Mouse (Mus musculus) gastrocnemius, postnatal 10 days (tissue): Measurements from ENCODE around the gene B3gnt8. TPM values are rescaled to one million over a fixed set of nuclear protein-coding genes. Genes with fewer than 3 reads are reported as not detected.
A peak's percentile ranks its signal among the peaks of the same experiment; 100 is the strongest.

Source experiments
- DNase-seq: peaks from one replicate; pipeline ENCODE4 v3.0.0; 2021; ENCODE audit warnings: mixed read lengths
- total RNA-seq, 2 experiments: library from RNA; stranded (reverse); gene quantifications; 2 replicates each; pipeline ENCODE4 v1.2.3; 2021

The B3gnt8 gene
- total RNA-seq, 2 experiments from 2014 or later = 1.9 to 2.5 TPM

- DNase-seq = no peak
Measured at GRCm38 (mm10) chr7:25657785-25658184, 31.3 kb downstream of the B3gnt8 start.

DNA sequence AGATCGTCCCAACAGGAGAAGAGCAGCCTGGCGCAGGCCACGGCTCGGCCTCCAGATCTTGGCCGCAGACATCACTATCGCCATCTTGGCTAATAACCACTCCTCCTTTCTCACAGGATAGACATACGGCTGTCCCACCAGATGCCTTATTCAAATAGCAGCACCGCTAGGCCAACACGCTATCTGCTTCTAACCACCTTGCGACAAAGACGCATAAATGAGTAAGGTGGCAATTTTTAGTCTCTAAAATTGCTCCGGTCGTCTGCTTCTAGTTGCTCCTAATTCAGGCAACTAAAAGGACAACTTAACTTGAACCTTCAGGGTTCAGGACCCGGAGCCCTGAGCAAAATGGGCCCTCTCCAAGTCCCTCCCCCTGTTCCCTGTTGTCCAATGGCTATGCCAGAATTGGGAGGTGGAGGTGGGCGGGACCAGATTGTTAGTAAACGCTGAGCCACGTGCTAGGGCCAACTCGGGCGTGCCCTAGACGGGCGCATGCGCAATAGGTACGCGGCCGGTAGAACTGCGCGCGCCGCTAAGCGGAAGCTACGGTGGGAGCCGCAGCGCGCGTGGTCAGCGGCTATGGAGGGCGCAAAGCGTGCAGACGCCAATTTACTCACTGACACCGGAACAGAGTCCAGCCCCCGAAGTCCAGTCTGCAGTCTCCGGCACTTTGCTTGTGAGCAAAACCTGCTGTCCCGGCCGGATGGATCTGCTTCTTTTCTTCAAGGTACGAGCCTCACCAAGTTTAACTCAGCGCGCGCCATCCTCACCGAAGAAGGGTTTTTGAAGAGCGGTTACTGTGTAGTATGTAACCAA lies 32.4 kb downstream of the B3gnt8 start, which contains the start of the genes Bckdha and Exosc5:
Bckdha (minus strand) TSS at position 325 of the 816 bp plus-strand sequence.
Exosc5 (plus strand) TSS at position 508 of the 816 bp plus-strand sequence.
- peak; percentile 97 for DNase-seq

DNA sequence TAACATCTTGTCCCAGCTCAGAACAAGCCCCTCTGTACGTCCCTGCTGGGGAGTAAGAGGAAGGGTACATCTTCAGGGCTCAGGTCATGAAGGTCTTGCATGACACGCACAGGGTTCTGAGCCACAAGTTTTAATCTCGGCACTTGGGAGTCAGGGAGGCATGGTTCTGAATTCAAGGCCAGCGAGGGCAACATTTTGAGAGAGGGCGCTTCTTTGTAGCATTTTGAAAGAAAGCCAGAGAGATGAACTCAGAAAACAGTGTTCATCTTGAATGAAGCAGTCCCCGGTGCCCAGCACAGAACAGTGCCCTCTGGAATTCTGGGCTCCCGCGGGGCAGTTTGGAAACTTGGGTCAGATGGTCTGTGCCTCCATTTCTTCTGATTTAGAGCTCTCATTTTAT lies 39.9 kb downstream of the B3gnt8 start:
- no peak for DNase-seq

DNA sequence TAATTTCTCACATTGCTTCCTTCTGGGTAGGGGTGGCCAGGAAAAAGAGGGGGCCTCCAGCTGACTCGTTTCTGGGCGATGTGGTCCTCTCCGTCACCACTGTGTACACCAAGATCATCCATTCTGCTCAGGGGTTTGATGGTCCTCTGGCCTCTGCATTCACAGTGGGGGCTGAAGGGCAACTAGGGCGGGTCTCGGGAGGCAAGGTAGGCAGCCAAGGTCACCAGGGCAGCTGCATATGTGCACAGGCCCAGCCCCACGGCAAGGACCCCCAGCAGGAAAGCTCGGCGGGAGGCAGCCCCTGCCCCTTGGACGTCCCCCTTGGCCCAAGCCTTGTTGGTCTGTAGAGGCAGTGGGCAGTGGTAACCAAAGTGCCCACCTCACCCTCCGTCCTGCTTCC lies 42.7 kb downstream of the B3gnt8 start:
- no peak for DNase-seq

DNA sequence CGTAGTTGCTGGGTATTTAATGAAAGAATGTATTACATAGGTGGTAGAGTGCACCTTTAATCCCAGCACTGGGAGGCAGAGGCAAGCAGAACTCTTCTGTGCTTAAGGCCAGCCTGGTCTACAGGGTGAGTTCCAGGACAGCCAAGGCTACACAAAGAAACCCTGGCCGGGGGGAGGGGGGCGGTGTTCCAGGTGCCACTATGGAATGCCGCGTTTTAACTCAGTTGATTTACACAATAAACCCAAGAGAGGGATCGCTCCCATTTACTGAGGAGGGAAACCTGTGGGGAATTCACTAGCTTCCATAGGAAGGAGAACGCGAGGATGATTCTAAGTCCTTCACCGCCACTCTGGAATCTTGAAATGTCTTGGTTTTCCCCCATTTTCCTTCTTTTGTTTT lies 43.2 kb downstream of the B3gnt8 start:
- no peak for DNase-seq

DNA sequence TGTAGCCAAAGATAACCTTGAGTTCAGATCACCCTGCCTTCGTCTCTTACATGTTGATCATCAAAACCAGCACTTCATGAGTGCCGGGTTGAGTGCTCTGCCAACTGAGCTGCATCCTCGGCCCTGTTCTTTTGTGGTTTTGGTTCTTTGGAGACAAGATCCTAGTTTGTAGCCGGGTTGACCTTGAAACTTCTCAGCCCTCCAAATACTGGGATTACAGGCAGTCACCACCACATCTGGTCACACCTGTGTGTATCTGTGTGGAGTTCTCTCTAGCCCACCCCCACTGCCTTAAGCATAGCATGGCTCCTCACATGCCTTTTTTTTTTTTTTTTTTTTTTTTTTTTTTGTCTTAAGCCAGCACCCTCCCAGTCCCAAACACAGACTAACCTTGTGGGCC lies 43.6 kb downstream of the B3gnt8 start:
- DNase-seq = no peak

DNA sequence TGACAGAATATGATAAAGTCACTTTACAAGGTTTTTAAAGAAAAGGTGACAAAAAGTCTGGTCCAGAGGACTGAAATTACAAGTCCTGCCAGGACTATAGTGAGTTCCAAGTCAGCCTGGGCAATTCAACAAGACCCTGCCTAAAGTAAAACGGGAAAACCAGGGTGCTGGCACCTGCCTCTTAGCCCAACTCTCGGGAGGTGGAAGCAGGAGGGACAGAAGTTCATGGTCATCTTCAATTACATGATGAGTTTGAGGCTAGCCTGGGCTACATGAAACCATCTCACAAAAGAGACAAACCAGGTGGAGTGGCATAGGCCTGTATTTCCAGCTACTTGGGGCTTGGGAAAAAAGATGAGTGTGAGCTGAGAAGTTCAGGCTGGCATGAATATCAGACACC lies 45.2 kb downstream of the B3gnt8 start:
- DNase-seq = no peak

- DNase-seq = no peak
Measured at GRCm38 (mm10) chr7:25672442-25672841, 46.0 kb downstream of the B3gnt8 start.

GRCm38 (mm10) chr7:25674297-25674696 lies 47.8 kb downstream of the B3gnt8 start:
- no peak for DNase-seq

DNA sequence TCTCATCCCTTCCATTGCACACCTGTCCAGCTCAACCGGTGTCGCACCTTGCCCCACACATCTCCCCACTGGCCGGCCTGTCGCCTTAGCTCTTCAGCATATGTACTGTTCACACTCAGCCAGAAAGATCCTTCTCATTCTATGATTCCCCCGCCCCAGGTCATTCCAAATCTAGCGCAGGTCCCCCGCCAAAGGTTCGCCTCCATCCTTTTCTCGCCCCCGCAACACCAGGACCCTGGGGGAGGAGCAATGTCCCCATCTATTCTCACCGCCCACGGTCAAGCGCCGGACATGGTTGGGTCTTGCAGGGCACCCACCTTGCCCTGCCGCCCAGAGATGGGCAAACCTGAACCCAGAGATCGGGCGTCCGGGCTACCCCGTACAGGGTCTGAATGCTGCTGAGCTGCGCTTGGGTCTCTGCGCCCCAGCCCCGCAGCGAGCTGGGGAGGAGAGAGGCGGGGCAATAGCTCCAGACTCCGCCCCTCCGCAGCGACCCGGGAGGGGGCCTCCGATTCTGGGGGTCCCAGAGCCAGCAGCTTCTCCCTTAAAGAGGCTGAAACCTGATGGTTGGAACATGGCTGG lies 48.4 kb downstream of the B3gnt8 start, which contains the start of gene Tmem91:
Tmem91 (minus strand) TSS at position 448 of the 582 bp plus-strand sequence.
- no peak for DNase-seq

DNA sequence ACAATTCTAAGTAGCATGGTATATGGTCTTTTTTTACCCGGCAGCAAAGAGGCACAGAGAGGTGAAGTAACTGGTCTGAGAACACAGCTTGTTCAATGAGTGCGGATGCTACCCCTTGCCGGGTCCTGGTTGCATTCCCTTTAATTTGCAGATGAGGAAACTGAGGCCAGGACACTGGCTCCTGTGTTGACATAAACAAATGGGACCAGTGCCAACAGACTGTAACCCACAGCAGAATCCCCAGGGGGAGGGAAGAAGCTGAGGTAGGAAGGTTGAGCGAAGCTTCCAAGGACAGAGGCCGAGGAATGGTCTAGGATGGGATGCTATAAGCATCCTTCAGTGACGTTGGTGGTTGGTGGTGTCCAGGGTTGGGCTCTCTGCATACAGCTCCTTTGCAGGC lies 49.0 kb downstream of the B3gnt8 start:
- no peak for DNase-seq

GRCm38 (mm10) chr7:25676085-25676781 lies 49.8 kb downstream of the B3gnt8 start:
- peak; percentile 84 for DNase-seq

DNA sequence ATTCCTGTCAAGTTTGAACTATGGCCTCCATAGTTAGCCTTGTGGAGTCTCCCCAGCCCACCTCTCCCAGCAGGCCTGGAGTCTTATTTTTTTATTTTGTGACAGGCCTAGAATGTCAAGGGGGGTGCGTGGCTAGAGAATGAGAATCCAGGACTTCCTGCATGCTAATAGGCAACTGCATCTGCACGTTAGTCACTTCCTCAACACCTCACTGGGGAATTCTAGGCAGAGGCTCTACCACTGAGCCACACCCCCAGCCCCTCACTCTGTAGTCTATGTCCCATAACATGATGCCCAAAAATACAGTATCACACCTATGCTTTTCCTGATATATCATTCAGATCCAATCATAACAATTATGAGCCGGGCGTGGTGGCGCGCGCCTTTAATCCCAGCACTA lies 50.6 kb downstream of the B3gnt8 start:
- DNase-seq = no peak

DNA sequence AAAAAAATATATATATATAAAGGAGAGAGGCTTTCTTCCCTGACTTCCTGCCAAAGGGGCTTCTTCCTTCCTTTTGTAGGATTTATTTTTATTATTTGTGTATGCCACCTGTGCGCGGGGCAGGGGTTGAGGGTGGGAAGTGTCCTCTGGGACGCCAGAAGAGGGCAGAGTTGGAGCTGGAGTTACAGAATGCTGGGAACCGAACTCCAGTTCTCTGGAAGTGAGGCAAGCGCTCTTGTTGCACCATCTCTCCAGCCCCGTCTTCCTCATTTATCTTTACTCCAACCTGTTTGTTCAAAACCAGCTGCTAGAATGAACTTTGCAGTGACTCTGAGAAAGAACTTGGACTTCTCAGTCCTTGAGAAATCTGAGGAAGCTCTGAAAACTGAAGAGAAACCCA lies 53.5 kb downstream of the B3gnt8 start:
- no peak for DNase-seq

- peak; percentile 96 for DNase-seq
Measured at GRCm38 (mm10) chr7:25680514-25681258, 54.2 kb downstream of the B3gnt8 start, which contains the start of gene B9d2. B9d2 (plus strand) TSS chr7:25680780.

GRCm38 (mm10) chr7:25681341-25682231 lies 55.1 kb downstream of the B3gnt8 start:
- no peak for DNase-seq

- no peak for DNase-seq
Measured at GRCm38 (mm10) chr7:25683474-25684180, 57.2 kb downstream of the B3gnt8 start.

DNA sequence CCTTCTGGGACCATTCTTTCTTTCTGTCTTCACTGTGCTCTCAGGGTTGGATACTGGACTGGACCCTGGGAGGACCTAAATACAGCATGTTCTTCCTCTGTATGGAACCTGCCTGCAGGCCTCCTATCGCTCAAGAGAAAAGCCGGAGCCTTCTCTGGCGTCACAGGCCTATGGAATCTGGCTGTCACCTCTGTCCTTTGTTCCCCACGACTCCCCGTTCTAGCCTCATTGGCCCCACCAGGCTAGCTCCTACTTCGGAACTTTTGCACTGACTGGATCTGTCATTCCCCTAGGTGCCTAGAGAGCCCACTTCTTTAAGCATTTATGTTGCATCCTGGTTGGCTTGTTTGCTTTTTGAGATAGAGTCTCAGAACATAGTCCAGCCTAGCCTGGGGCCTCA lies 58.2 kb downstream of the B3gnt8 start:
- no peak for DNase-seq
